Mouse (Mus musculus): ENCODE data around the gene Msx1.

GRCm38 (mm10) chr5:37822791-37823720 lies 1.3 kb downstream of the Msx1 start:
- no peak for TF ChIP-seq CTCF (conservative IDR thresholded peaks at IDR 0.05; ENCODE audit: insufficient read depth, insufficient read length, low read depth, low read length)
- no peak for TF ChIP-seq POLR2A (IDR thresholded peaks at IDR 0.05; ENCODE audit: low read depth, low read length)

Measured in kidney, adult 2 months (tissue).